8 mouse cellular contexts compared by ENCODE assay signal in genomic region chr7:28983141-28983564, GRCm38 (mm10). TPM values are rescaled to one million over a fixed set of nuclear protein-coding genes. Genes with fewer than 3 reads are reported as not detected.
DNase-seq lines count a peak whose midpoint lies in the region; ATAC-seq and TF ChIP-seq lines count a peak whose summit lies in the region.

No protein-coding gene starts in this region.

- H3K9me3 ChIP-seq in lung, embryonic 16.5 days (ENCODE audit: control insufficient read depth, low read length): no peaks in the 10 kb centered on the region
- no peaks in the 10 kb centered on the region for H3K9me3 ChIP-seq in limb, embryonic 12.5 days

- H3K4me2 ChIP-seq in lung, embryonic 16.5 days (ENCODE audit: low read depth, low read length): peak overlapping the region; percentile 91
- peak overlapping the region; percentile 90 for H3K4me2 ChIP-seq in limb, embryonic 12.5 days

- peak overlapping the region; percentile 77 for H3K4me3 ChIP-seq in lung, embryonic 16.5 days (ENCODE audit: low read length)
- peak overlapping the region; percentile 71; the same call in 1 of the 2 replicates for H3K4me3 ChIP-seq in limb, embryonic 12.5 days (replicated peaks)
- H3K4me3 ChIP-seq in kidney, adult 2 months (ENCODE audit: insufficient read depth, low read depth, low read length): no peak overlapping the region

- H3K27ac ChIP-seq in lung, embryonic 16.5 days (ENCODE audit: low read length): peak overlapping the region; percentile 91; the same call in 1 of the 2 replicates
- peak overlapping the region; percentile 91 for H3K27ac ChIP-seq in limb, embryonic 12.5 days
- no peak overlapping the region for H3K27ac ChIP-seq in kidney, adult 2 months (ENCODE audit: insufficient read depth, low read depth, low read length)

- TF ChIP-seq POLR2A in kidney, adult 2 months (IDR thresholded peaks at IDR 0.05; ENCODE audit: low read depth, low read length): no peak

- 67% methylated on average over 11 of the region's 11 CpGs for WGBS in lung, embryonic 16.5 days
- 80% methylated on average over 11 of the region's 11 CpGs for WGBS in limb, embryonic 12.5 days
- 79% methylated on average over 11 of the region's 11 CpGs for WGBS in kidney, adult 2 months

- no peak for ATAC-seq in CD4-positive, CD25-positive, alpha-beta regulatory T cell, adult 4 months
- no peak for ATAC-seq in lung, embryonic 16.5 days (ENCODE audit: low read depth)
- no peak for ATAC-seq in limb, embryonic 12.5 days (ENCODE audit: insufficient number of reproducible peaks, insufficient read depth, low FRiP score, low TSS enrichment, low read depth)

- H3K27me3 ChIP-seq in lung, embryonic 16.5 days (ENCODE audit: control insufficient read depth, insufficient read depth, low read depth, low read length): no peaks in the 10 kb centered on the region
- no peaks in the 10 kb centered on the region for H3K27me3 ChIP-seq in limb, embryonic 12.5 days
- H3K27me3 ChIP-seq in kidney, adult 2 months (replicated peaks; ENCODE audit: control insufficient read depth, insufficient read depth, low read length): no peaks in the 10 kb centered on the region

- peaks cover 9% of the 10 kb centered on the region for H3K36me3 ChIP-seq in lung, embryonic 16.5 days (ENCODE audit: control insufficient read depth, insufficient read depth, low read length)
- H3K36me3 ChIP-seq in limb, embryonic 12.5 days: peaks cover 16% of the 10 kb centered on the region
- H3K36me3 ChIP-seq in kidney, adult 2 months (ENCODE audit: control insufficient read depth, insufficient read depth, low read length): no peaks in the 10 kb centered on the region

- no peak for TF ChIP-seq CTCF in kidney, adult 2 months (conservative IDR thresholded peaks at IDR 0.05; ENCODE audit: insufficient read depth, insufficient read length, low read depth, low read length)

- intact Hi-C loops in left cerebral cortex, postnatal 4 days (cut with DNase I): no loop called here

- peaks cover 14% of the 10 kb centered on the region for H3K4me1 ChIP-seq in lung, embryonic 16.5 days (replicated peaks; ENCODE audit: control insufficient read depth, insufficient read depth, low read length)
- peaks cover 21% of the 10 kb centered on the region for H3K4me1 ChIP-seq in limb, embryonic 12.5 days (replicated peaks)
- H3K4me1 ChIP-seq in kidney, adult 2 months (ENCODE audit: control insufficient read depth, insufficient read depth, low read length): peaks cover 2% of the 10 kb centered on the region; the same call in 1 of the 2 replicates

- DNase-seq in CD4-positive, CD25-positive, alpha-beta regulatory T cell, adult 2 months (ENCODE audit: low read depth, low spot score): peak; percentile 54
- DNase-seq in lung, postnatal 36 days: no peak
- DNase-seq in thymus, adult 18-20 months: peak; percentile 53 to 68
- no peak for DNase-seq in kidney, adult 2 months
- DNase-seq in left cerebral cortex, postnatal 4 days: no peak

- peak overlapping the region; percentile 81 for H3K9ac ChIP-seq in lung, embryonic 16.5 days (ENCODE audit: low read length)
- peak overlapping the region; percentile 69; the same call in 1 of the 2 replicates for H3K9ac ChIP-seq in limb, embryonic 12.5 days (replicated peaks)

RNA-seq across cellular contexts. Expression of gene Map4k1, which starts 1.3 kb away (rescaled TPM):
- 100 to 1,000 TPM in 1 of 2 experiments, 10 to 100 TPM in 1; 93.7 to 171 TPM for polyA plus RNA-seq in CD4-positive, CD25-positive, alpha-beta regulatory T cell, adult 4 months (2017; shearing (Covaris generic))
- polyA plus RNA-seq in lung, embryonic 16.5 days (2015; fragmentation: Nextera tagmentation; extraction: Ambion mirVana): 8.9 and 10.7 TPM in 2 replicates
- polyA plus RNA-seq in limb, embryonic 12.5 days (2016; fragmentation: Nextera tagmentation; extraction: Ambion mirVana): 10.9 and 11.9 TPM in 2 replicates
- polyA plus RNA-seq in kidney, adult 2 months (2012; rRNA removed): 2.3 and 6.2 TPM in 2 replicates
- 10 to 100 TPM; 12.9 to 14.7 TPM for total RNA-seq in left cerebral cortex, postnatal 4 days (2021)

RNA-seq across cellular contexts. Expression of gene Eif3k, which starts 1.5 kb away (rescaled TPM):
- polyA plus RNA-seq in CD4-positive, CD25-positive, alpha-beta regulatory T cell, adult 4 months (2017; shearing (Covaris generic)): 100 to 1,000 TPM; 656 to 763 TPM
- 366 and 367 TPM in 2 replicates for polyA plus RNA-seq in lung, embryonic 16.5 days (2015; fragmentation: Nextera tagmentation; extraction: Ambion mirVana)
- polyA plus RNA-seq in limb, embryonic 12.5 days (2016; fragmentation: Nextera tagmentation; extraction: Ambion mirVana): 438 and 440 TPM in 2 replicates
- polyA plus RNA-seq in kidney, adult 2 months (2012; rRNA removed): 321 and 343 TPM in 2 replicates
- total RNA-seq in left cerebral cortex, postnatal 4 days (2021): 100 to 1,000 TPM; 212 to 213 TPM

RNA-seq across cellular contexts. Expression of gene Actn4, which starts 21.0 kb away (rescaled TPM):
- polyA plus RNA-seq in CD4-positive, CD25-positive, alpha-beta regulatory T cell, adult 4 months (2017; shearing (Covaris generic)): 100 to 1,000 TPM in 1 of 2 experiments, 10 to 100 TPM in 1; 82.6 to 106 TPM
- 313 and 319 TPM in 2 replicates for polyA plus RNA-seq in lung, embryonic 16.5 days (2015; fragmentation: Nextera tagmentation; extraction: Ambion mirVana)
- 269 and 283 TPM in 2 replicates for polyA plus RNA-seq in limb, embryonic 12.5 days (2016; fragmentation: Nextera tagmentation; extraction: Ambion mirVana)
- polyA plus RNA-seq in kidney, adult 2 months (2012; rRNA removed): 340 and 367 TPM in 2 replicates
- total RNA-seq in left cerebral cortex, postnatal 4 days (2021): 100 to 1,000 TPM; 129 to 134 TPM

Comparison
In these comparisons a context has a peak if more than half of its experiments do, and no peak if none do; other contexts are left out.
1. DNase-seq: peak in CD4-positive, CD25-positive, alpha-beta regulatory T cell, adult 2 months (single experiment) and thymus, adult 18-20 months (2 of 2); none in lung, postnatal 36 days (single experiment), kidney, adult 2 months (single experiment) and left cerebral cortex, postnatal 4 days (single experiment).